Mouse (Mus musculus) 416B (cell line): ENCODE results near the gene Slc44a2.
"Not testable (repeated sequence)": the region's sequence is repeated elsewhere in the genome, so short reads cannot be mapped to it uniquely, and the experiment has no call there.

Experiments
- DNase-seq: peaks from one replicate; pipeline ENCODE4 v3.0.0; 2011; ENCODE audit warnings: low read depth

Slc44a2 gene

DNA sequence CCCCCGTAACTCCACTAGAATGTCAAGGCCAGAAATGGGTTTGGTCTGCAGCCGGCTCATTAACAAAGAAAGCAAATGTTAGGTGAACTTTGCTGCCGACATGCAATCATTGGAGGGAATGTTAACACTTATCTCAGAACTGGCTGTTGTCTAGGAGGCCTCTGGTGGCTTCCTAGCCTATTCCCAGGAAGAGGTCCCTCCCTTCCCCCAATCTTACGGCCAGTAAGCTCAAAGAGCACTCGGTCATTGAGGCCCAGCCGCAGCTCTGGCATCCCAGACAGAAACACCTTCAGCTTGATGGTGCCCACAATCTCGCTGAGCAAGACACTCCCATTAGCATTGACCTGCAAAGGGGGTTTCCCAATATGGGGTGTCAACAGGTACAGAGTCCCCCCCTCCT lies 15.4 kb upstream of the Slc44a2 start:
- DNase-seq = no peak

DNA sequence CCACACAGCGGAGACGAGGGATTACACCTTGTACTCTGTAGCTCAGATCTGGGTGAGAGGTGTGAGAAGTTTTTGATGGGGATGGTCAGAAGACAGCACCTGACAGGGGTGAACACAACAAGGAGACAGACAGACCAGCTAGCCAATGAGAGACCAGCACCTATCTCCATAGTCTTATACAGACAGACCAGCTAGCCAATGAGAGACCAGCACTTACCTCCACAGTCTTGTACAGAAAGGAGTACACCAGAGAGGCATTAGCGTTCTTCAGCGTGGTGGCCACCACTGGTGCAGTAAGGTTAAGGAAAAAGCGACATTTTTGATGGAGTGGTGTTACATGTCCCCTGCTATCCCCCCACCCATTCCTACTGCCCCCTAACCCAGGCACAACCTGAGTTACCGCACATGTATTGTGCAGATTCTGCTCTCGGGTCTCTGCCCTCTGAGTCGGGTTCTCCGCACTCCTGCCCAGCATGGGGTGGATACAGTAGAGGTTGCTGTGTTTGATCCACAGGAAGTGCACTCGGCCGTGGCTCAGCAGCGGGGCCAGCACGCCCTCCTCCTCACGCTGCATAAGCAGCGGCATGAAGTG lies 11.3 kb upstream of the Slc44a2 start:
- peak; percentile 97 for DNase-seq

DNA sequence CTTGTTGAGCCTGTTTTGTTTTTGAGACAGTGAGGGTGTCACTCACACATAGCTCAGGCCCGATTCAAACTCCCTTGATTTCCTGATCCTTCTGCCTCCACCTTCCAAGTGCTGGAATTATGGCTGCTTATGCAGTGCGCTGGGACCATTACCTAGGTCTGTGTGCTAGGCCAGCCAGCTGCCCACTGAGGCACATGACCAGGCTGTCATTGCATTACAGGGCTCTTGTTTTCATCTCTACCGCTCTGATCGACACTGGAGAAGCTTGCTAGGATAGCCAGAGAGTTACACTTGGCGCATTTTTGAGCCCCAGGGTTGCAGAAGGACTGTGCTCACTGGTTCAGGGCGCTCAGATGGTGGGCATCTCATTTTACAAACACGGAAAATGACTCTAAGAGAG lies 8.8 kb upstream of the Slc44a2 start:
- DNase-seq = no peak

DNA sequence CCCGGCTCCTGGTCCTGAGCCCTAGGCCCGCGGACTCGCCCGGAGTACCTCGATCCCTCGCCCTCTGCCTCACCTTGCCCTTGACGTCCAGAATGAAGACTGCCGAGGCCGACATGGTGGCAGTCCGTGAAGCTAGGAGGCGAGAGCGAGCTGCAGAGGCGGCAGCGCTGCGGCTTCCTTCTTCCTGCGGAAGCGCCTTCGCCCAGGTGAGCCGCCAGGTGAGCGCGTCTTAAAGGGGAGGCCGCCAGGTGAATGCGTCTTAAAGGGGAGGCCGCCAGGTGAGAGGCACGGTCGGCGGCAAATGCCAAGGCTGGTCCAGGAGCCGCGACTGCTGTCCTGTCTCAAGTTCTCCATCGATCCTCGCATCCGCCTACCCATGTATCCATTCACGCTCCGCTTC lies 8.4 kb upstream of the Slc44a2 start, which contains the start of gene Ap1m2:
TSS of gene Ap1m2 (minus strand) at position 204 of the 400 bp plus-strand sequence.
- no peak for DNase-seq

DNA sequence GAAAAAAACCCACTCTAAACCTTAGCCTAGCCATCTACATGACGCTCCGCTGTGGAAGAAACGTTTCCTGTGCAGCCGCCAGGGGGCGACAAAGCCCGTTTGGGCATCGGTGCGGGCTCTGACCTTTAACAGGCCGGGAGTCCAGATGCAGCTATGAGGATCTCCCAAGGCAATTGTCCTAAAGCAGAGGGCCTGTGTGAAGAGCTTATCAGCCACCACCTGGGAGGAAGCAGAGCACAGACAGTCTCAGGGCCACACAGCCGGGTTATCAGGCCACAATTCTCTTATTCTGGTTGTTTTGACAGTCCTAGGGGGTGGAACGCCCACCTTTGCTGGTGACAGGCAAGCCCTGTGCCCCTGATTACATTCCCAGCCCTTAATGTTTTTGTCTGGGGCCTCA lies 7.1 kb upstream of the Slc44a2 start:
- peak; percentile 88 for DNase-seq

DNA sequence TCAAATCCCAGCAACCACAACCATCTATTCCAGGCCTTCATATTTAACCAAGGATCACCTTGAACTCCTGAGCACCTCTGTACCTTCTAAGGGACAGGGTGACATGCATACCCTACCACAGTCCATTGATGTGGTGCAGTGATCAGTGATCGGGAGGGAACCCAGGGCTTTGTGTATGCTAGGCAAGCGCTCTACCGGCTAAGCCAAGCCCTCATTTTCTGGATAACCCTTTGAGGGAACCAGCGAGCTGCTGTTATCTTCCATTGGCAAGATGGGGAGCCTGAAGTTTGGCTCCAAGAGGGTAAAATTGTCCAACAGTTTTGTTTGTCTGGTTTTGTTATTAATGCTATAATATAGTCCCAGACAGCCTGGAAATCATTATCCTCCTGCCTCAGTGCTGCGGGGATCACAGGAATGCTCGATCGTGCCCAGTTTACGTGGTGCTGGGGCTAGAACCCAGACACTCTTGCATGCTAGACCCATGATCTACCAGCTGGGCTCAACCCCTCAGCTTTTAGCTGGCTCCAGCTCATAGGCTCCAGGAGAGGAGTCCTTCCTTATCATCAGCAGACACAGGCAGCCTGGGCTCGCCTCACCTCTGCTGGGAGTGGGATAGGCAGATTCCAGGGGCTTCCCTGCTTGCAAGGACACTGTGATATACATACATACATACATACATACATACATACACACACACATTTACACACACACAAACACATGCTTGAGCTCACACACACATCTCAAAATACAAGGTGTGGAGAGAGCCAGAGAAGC lies 5.9 kb upstream of the Slc44a2 start:
- DNase-seq = no peak

DNA sequence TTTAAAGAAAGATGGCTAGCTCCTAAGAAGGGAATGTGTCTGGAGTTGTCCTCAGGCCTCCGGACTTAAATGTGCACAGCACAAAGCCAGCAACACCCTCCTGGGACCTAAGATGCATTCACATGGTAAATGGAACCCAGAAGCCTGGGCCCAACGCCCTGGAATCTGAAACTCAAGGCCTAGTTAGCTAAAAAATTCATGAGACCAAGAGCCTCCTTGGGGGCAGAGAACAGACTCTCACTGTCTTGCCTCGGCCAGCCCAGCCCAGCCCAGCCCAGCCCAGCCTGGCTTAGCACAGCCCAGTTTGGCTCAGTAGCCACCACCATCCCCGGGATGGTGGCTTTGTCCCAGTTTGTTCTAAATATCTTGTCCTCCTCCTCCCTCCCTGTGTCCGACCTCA lies 5.1 kb upstream of the Slc44a2 start:
- no peak for DNase-seq

DNA sequence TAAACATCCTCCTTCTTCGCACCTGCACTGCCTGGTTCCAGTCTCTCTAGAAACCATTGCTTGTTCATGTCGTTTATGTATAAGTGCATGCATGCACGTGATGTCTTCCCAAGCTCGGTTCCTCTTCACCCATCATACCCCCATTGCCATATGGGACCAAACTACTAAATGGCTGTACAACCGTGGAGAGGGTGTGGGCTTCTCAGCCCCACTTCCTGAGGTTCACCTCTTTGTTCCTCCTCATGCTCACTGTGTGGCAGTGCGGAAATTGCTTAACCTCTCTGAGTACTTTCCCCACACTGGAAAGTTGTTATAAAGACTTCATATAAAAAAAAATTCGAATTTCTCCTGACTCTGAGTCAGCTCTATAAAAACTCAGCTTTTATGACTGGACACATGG lies 3.8 kb upstream of the Slc44a2 start:
- peak; percentile 82 for DNase-seq

DNA sequence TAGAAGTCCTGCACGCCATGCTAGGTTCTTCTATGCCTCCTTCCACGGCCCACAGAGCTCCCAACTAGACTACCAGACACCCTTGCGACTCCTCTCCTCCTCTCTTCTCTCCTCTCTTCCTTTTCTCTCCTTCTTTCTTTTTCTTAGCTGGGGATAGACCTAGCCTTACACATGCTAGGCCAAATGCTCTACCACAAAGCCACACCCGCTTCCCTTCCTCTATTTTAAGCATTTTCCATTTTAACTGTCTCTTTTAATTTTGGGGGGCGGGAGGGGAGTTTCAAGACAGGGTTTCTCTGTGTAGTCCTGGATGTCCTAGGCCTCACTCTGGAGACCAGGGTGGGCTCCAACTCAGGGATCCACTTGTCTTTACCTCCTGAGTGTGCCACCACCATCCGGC lies 1.7 kb upstream of the Slc44a2 start:
- DNase-seq = peak; percentile 69

DNA sequence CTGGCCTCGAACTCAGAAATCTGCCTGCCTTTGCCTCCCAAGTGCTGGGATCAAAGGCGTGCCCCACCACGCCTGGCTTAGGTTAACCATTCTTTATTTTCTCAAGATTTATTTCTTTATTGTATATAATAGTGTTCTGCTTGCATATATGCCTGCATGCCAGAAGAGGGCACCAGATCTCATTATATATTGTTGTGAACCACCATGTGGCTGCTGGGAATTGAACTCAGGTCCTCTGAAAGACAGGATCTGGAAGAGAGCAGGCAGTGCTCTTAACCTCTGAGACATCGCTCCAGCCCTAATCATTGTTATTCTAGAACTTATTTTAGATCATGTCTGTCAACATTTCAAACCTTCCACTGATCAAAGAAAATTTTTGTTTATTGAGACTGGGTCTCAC lies 995 bp upstream of the Slc44a2 start:
- DNase-seq = no peak

DNA sequence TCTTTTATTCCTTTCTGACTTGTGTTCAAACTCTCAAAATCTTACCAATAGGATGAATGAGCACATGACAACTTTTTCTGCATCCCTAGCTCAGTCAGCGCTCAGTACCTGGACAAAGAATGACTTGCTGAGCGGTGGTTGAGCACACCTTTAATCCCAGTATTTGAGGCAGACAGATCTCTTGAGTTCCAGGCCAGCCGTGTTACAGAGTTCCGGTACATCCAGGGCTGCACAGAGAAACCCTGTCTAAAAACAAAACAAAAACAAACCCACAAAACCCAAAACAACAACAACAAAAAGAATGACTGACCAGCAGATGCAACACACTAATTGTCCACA lies 249 bp upstream of the Slc44a2 start:
- DNase-seq = no peak

DNA sequence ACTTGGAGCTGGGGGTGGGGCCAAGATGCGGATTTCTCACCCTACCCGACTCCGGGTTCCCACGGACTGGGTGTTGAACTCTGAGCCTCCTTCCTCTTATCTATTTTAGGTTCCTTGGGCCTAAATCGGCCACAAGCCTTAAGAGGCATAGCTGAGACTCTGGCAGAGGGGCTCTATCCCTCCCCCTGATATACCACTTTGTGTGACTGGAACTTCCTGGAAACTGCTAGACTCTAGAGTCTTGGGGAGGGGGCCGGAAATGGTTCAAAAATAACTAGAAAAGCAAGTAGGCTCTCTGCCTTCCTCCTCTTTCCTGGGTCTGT lies 976 bp downstream of the Slc44a2 start:
- peak; percentile 80 for DNase-seq

DNA sequence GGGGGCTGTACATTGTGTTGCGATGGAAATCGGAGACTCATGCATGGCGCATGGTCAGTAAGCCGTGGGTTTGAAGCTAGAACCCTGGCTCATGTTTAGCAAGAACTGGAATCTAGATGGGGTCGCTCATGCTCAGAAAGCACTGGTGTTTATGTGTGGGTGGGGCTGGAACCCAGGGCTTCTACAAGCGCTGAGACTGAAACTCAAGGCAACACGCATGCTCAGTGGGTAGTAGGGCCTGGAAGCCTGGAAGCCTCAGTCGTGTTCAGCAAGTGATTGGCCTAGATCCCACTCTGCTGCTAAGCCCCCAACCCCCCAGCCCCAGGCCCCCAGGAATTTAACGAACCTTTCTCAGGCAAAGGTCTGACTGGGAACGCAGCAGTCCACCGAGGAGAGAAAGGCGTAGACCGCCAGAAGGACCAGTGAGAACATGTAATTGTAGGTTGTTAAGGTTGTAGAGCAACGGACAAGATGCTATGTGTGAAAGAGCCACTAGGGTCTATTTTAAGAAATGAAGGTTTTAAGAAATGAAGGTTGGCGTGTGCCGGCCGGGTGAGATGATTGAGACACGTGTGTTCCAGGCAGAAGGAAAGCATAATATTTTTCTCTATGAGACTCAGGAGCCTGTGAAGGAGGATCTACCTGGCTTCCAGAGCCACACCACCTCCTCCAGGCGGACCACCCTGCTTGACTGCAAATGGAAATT lies 1.9 kb downstream of the Slc44a2 start:
- DNase-seq = no peak

DNA sequence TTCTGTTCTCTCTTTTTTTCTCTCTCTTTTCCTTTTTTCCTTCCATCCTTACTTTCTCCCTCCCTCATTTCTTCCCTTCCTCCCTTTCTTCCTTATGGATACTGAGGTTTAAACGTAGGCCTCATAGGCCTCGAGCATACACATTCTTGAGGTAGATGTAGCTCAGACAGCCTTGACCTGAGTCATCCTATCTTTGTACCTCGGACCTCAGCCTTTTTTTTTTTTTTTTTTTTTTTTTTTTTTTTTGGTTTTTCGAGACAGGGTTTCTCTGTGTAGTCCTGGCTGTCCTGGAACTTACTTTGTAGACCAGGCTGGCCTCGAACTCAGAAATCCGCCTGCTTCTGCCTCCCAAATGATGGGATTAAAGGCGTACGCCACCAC lies 2.4 kb downstream of the Slc44a2 start:
- DNase-seq = not testable (repeated sequence)

DNA sequence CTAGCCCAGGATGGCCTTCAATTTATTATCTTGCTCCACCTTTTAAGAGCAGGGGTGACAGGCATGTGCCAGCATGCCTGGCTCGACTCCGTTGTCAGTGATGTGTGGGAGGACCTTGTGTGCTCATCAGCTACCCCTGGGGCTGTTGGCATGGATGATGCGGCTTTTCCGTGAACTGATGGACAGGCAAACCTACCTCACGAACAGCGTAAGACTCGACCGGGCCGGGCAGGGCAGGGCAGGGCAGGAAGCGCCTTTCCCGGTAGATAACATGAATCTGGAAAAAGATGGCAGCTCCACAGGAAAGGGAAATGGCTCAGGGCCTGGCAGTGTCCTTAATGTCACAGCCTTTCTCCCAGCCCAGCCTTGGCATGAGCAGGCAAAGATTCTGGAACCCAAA lies 3.8 kb downstream of the Slc44a2 start:
- peak; percentile 38 for DNase-seq

DNA sequence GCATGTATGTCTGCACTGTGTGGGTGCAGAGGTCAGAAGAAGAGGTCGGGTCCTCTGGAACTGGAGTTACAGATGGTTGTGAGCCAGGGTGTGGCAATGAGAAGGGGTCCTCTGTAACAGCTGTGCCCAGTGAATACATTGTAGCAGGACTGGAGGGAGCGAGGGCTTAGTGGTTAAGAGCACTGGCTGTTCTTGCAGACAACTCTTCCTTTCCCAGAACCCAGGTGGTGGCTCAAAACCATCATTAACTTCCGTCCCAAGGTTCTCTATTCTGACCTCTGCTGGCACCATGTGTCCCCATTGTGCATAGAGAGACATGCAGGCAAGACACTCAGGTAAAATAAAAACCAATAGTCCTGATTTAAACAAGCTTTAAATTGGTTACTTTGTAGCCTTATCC lies 7.1 kb downstream of the Slc44a2 start:
- peak; percentile 54 for DNase-seq

DNA sequence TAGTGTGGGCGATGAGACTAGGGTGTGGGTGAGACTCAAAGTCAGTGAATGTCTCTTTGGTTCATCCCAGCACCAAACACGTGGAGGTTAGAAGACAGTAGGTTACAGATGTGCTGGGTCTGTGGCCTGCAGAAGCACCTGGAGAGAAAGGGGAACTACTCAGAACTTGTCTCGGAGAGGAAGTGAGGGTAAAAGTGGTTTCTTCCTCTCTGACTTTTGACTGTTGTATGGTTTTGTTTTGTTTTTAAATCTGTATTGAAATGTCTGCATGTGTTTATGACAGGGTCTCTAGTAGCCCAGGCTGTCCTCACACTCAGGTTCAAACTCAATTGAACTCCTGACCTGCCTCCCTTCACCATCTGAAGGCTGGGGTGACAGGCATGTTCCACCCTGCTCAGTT lies 7.5 kb downstream of the Slc44a2 start:
- peak; percentile 63 for DNase-seq

DNA sequence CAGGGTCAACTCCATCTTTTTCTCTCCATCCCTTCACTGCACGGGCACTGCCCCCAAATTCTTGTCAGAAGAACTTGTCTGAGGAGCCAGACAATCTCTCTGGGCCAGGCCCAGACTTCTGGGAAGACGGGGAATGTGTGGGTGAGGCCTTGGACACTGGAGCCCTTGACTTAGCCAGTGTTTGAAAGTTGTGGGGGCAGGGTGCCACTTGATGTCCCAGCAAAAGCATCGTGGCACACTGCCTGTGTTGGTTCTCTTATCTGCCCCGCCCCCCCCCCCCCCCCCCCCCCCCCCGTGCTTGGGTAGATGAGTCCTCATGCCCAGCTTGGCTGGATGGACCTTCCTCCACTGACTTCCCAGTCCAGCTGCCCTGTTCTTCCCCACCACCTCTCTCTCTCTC lies 8.5 kb downstream of the Slc44a2 start:
- peak; percentile 24 for DNase-seq

DNA sequence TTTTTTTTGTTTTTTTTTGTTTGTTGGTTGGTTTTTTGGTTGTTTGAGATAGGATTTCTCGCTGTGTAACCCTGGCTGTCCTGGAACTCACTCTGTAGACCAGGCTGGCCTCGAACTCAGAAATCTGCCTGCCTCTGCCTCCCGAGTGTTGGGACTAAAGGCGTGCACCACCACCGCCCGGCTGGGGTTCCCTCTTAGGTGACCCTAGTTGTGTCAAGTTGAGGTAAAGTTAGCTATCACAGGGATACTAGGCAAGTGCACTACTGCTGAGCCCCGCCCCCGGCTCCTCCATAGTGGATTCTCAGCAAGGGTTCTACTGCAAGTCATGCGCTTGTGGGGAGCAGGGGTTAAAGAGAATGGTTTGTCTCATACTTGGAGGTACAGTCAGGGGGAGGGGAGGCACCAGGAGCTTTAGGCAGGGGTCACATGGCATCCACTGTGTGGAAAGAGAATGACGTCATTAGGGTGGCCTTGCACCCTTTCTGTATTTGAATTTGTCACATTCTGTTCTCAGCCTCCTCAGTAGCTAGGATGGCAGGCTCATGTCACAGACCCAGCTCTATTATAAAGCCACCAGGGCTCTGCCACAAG lies 9.3 kb downstream of the Slc44a2 start:
- no peak for DNase-seq

DNA sequence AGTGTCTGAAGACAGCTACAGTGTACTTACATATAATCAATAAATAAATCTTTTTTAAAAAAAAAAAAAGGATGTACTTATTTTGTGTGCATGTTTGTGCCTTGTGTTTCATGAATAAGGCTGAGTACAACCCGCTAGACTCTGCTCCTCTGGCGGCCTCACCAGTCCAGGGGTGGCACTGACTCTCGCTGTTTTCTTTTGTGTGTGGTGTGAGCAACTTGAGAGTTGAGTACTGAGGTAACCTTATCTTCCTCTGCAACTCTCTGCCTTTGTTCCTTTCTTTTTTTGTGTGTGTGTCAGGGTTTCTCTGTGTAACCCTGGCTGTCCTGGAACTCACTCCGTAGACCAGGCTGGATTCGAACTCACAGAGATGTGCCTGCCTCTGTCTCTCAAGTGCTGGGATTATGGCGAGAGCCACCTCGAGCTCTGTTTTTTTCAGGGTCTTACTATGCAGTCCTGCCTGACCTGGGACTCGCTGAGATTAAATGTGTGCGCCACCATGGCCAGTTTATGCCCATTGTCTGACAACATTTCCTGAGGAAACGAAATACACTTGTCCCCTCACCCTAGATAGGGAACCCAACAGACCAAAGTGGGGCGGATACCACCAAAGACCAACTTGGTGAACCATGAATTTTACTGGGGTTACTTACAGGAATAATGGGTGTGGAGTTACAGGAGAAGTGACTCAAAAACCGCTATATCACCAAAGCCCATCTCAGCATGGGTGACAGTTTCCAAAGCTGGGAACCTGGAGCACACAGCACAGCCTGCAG lies 11.1 kb downstream of the Slc44a2 start:
- DNase-seq = peak; percentile 90

DNA sequence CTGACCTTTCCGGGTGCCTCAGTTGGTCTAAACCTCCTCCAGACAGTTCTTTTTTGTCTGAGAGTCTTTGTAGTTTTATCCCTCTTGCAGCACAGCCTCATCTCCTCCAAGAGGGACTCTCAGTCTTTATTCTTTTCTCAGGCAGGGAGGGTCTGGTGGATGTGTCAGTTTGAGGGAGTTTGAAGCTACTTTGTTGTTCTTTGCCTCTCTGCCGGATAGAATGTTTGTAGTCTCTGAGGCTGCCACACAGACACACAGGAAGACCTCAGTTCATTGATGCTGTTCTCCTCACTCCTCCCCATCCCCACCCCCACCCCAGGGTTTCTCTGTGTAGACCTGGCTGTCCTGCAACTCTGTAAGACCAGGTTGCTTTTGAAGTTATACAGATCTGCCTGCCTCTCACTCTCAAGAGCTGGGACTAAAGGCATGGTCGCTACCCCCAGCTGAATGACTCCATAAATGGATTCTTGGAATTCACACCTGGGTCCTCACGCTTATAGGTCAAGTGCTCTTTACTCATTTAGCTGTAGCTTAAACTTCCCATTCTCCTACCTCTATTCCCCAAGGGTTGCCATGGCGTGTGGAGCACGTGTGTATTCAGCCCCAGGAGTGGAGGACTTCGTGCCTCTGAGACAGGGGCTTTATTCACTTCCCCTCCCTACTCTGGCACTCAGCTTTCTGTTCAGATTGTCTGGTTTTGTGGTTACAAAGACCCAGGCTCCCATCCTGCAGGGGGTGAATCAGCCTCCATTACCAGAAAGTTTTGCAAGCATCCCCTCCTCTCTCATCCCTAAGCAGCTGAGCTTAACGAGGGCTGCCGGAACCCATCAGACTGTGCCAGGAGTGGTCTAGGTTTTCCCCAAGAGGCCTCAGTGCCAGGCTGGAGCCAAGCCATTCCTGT lies 11.9 kb downstream of the Slc44a2 start:
- DNase-seq = peak; percentile 86
